Mouse (Mus musculus): ENCODE measurements around the gene Klk1b4. TPM values are rescaled to one million over a fixed set of nuclear protein-coding genes. Genes with fewer than 3 reads are reported as not detected.
"Not testable (repeated sequence)": the region's sequence is repeated elsewhere in the genome, so short reads cannot be mapped to it uniquely, and the experiment has no call there.

The Klk1b4 gene
- not detected for total RNA-seq (2021)
- long read RNA-seq, result 0 reads

DNA sequence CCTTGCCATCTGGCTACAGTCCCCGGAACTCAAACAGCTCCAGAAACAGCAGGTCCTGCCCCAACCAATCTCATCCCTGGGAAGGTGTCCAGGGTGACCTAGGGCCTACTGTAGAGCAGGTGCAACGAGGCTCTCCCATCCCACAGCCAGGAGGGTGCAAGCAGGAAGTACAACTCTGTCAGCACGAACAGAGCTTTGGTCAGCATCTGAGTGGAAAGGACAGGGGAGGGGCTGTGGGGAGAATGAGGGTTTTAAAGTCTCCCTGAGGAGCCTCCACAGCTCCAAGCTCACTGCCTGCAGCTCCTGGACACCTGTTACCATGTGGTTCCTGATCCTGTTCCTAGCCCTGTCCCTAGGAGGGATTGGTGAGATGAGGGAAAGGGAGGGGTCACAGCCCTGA lies at the start of gene Klk1b4:
Gene Klk1b4 (plus strand): TSS at position 301 of the 400 bp plus-strand sequence.
- DNase-seq (ENCODE audit: low spot score in 2 of 2), result not testable (repeated sequence)

DNA sequence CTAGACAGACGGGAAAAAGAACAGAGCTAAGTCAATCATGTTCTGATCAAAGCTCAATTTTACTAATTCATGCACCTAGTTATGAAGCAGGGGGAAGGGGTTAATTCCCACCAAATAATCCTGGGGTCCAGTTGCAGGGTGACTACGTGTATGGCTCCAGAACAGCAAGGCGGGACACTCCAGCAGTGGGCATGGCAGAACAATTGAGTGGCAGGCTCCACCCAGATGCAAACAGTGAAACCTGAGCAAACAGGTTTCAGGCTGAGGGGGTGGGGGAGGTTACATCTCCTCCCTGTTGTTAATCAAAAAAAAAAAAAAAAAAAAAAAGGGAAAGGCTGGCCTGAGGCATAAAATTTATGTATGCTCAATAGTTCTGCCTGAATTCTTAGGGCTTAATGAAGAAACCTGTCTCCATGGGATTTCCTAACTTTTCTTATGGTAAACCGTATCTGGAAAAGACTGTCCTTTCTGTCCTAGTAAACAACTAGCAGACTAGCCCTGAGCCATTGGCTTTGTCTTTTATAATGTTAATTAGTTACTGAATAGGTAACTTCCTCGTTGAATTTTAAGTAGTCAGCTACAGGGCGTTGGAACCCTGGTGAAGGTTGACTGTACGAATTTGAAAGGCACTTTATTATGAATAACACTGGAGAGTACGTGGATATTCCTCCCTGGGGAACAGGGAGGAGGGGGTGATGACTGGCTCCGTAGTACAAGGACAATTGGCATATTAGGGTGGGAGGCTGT lies 27.8 kb upstream of the Klk1b4 start:
- DNase-seq (ENCODE audit: low spot score in 2 of 2), result no peak

DNA sequence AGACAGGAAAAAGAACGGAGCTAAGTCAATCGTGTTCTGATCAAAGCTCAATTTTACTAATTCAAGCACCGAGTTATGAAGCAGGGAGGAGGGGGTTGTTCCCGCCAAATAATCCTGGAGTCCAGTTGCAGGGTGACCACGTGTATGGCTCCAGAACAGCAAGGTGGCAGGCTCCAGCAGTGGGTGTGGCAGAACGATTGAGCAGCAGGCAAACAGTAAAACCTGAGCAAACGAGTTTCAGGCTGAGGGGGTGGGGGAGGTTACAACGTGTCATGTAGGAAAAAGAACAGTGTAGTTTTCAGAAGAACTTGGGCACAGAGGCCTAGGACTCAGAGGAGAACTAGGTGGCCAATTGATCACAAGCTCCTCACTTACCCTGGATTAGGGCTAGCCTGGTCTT lies 20.7 kb upstream of the Klk1b4 start:
- DNase-seq (ENCODE audit: low spot score in 2 of 2), result not testable (repeated sequence)

DNA sequence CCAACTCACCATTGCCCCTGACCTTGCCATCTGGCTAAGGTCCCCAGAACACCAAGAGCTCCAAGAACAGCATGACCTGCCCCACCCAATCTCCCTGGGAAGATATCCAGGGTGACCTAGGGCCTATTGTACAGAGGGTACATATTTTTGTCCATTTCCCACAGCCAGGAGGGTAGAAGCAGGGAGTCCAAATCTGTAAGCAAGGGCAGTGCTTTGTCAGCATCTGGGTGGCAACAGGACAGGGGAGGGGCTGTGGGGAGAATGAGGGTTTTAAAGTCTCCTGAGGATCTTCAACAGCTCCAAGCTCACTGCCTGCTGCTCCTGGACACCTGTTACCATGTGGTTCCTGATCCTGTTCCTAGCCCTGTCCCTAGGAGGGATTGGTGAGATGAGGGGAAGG lies 19.3 kb upstream of the Klk1b4 start, which contains the start of gene Klk1b24:
Gene Klk1b24 (plus strand): TSS at position 301 of the 400 bp plus-strand sequence.
- not testable (repeated sequence) for DNase-seq (ENCODE audit: low spot score in 2 of 2)

DNA sequence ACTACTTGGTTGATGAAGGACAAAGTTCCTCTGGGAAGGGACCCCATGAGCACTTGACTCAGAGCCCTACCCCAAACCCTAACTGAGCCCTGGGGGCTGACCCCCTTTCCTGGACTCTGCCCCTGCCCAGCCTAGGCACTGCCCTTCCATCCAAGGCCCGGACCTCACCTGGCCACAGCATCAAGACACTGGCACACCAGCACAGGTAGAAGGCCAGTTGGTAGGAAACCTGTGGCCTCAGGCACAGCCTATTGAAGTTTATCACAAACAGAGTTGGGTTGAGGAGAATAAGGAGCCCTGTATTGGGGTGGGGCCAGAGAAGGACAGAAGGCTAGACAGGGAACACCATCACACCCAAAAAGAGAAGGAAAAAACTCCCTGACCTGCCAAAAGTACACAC lies 13.8 kb upstream of the Klk1b4 start:
- not testable (repeated sequence) for DNase-seq (ENCODE audit: low spot score in 2 of 2)

DNA sequence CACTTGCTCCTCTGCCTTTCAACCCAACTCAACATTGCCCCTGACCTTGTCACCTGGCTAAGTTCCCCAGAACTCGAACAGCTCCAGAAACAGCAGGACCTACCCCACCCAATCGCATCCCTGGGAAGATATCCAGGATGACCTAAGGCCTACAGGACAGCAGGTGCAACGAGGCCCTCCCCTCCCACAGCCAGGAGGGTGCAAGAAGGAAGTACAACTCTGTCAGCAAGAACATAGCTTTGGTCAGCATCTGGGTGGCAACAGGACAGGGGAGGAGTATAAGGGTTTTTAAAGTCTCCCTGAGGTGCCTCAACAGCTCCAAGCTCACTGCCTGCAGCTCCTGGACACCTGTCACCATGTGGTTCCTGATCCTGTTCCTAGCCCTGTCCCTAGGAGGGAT lies 9.3 kb upstream of the Klk1b4 start, which contains the start of gene Klk1b3:
Gene Klk1b3 (plus strand): TSS at position 301 of the 400 bp plus-strand sequence.
- no peak for DNase-seq (ENCODE audit: low spot score in 2 of 2)

DNA sequence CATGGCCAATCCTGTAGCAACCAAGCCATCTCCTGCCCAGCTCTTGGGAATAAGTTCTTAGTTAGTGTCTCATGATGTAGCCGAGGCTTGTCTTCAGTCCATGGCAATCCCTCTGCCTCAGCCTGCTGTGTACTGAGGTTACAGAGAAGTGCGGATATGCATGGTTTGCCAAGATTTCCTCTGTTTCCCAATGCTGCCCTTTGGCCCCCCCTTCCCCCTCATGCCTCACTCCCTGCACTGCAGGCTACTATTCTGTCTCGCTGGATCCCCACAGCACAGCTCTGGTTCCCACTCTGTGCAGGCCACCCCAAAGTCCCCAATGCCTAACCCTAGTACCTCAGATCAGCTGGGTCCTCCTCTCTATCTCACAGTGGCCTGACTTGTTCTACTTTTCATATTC lies 1.1 kb downstream of the Klk1b4 start:
- DNase-seq (ENCODE audit: low spot score in 2 of 2), result no peak

DNA sequence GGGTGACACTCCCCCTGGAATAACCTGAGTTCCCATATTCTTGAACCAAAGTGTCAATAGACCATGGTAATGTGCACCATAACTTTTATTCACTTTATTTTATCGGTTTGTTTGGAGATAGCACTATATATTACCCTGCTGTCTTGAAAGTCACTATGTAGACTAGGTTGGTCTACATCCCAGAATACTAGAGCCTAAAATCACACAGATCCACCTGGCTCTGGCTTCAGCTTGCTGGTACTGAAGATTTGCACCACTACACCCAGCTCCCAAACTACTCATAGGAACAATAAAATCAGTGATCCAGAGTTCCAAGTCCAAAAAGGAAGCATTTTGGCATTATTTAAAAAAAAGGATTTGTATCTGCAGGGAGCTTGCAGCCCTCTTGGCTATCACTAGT lies 8.4 kb downstream of the Klk1b4 start, which contains the start of gene Klk1b5:
Gene Klk1b5 (plus strand): TSS at position 301 of the 400 bp plus-strand sequence.
- no peak for DNase-seq (ENCODE audit: low spot score in 2 of 2)

DNA sequence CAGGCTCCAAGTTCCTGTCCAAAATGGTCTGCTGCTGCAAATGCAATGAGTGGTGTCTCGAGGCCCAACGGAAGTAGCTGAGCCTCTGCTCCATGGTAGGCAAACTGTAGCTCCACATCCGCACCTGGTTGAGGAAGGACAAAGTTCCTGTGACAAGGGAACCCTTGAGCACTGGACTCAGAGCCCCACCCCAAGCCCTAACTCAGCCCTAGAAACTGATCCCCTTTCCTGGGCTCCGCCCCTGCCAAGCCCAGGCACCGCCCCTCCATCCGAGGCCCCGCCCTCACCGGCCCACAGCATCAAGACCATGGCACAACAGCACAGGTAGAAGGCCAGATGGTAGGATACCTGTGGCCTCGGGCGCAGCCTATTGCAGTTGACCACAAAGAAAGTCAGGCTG lies 14.4 kb downstream of the Klk1b4 start:
- DNase-seq (ENCODE audit: low spot score in 2 of 2), result not testable (repeated sequence)

DNA sequence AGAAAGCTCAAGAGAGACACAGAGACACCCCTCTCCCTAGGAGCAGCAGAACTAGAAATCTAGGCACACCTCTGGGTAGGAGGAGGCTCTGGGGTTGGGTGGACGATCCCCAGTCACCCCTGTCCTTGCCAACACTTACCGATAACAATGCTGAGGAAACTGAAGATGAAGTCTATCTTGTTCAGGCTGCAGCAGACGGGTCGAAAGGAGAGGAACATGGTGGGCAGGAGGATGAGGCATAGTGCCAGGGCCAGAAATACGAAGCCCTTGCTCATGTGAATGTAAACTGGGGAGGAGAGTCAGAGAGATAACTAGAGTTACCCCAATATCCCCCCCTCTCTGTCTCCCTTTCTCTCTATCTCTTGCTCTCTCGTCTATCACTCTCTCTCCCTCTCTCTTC lies 15.1 kb downstream of the Klk1b4 start:
- not testable (repeated sequence) for DNase-seq (ENCODE audit: low spot score in 2 of 2)

DNA sequence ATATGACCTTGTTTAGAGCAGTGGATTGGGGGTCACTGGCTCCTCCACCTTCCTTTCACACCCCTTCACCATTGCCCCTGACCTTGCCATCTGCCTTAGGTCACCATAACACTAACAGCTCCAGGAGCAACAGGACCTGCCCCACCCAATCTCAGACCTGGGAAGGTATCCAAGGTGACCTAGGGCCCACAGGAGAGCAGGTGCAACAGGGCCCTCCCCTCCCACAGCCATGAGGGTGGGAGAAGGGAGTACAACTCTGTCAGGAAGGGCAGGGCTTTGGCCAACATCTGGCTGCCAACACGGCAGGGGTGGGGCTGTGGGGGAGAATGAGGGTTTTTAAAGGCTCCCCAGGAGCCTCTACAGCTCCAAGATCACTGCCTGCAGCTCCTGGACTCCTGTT lies 17.8 kb downstream of the Klk1b4 start, which contains the start of gene Klk1:
Gene Klk1 (plus strand): TSS at position 285 of the 400 bp plus-strand sequence.
- no peak for DNase-seq (ENCODE audit: low spot score in 2 of 2)

DNA sequence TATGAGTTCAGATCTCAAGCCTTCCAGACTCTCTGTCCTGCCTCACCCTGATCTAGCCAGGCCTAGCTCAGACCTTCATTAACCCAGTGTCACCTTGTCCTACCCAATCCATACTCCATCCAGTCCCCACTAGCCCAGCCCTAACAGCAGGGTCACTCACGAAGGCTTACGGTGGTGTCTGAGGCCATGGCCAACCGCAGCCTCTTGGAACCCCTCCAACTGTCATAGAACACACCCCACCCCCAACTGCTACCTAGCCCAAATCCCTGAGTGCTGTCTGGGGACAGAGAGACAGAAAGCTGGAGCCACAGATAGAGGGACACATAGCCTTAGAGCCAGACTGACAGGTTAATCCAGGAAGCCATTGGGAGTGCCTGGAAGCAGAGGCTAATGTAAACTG lies 28.7 kb downstream of the Klk1b4 start, which contains the start of gene Gm36864:
Gene Gm36864 (plus strand): TSS at position 269 of the 400 bp plus-strand sequence.
- no peak for DNase-seq (ENCODE audit: low spot score in 2 of 2)

DNA sequence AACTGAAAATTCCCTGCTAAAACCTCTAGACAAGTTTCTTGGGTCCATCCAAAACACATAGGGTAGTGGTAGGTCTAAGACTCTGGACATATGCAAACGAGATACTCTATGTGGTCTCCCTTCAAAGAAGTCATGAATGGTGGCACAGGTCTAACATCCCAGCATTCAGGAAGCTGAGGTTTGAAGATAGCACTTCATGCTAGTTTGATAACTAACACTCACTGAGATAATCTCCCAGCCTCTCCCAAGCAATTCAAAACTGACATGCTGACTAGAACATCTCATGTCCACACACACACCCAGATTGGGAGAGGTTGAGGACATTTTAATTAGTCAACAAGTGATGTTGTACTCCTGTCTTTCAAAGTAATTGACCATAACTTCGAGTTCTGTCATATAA lies 32.7 kb downstream of the Klk1b4 start:
- no peak for DNase-seq (ENCODE audit: low spot score in 2 of 2)

DNA sequence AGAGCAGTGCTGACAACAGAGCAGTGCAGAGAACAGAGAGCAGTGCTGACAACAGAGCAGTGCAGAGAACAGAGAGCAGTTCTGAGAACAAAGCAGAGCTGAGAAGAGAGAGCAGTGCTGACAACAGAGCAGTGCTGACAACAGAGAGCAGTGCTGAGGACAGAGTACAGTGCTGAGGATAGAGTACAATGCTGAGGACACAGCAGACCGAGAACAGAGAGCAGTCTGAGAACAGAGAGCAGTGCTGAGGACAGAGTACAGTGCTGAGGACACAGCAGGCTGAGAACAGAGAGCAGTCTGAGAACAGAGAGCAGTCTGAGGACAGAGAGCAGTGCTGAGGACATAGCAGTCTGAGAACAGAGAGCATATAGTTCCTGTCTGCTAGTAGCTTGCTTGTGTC lies 33.5 kb downstream of the Klk1b4 start:
- DNase-seq (ENCODE audit: low spot score in 2 of 2), result no peak

DNA sequence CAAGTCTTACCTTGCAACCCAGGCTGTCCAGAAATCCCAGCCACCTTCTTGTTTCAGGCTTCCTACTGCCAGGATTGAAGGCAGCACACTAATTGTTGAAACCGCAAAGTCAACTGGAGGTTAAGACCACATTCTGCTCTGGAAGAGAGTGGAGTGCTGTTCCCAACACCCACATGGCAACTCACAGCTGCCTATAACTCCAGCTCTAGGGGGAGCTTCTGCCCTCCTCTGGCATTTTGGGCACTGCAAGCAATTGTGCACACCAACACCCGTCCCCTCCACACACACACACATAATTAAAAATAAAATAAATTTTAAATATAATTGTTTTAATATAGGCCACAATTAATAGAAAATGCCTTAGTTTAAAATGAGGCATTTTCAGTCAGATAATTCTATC lies 33.9 kb downstream of the Klk1b4 start:
- no peak for DNase-seq (ENCODE audit: low spot score in 2 of 2)

DNA sequence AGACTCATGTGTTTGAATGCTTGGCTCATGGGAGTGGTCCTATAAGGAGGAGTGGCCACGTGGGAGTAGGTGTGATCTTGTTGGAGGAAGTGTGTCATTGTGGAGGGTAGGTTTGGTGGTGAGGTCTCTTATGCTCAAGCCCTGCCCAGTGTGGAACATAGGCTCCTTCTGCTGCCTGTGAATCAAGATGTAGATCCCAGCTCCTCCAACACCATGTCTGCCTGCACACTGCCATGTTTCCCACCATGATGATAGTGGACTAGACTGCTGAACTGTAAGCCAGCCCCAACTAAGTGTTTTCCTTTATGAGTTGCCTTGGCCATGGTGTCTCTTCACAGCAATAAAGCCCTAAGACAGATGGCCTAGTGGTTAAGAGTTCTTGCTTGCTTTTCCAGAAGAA lies 36.8 kb downstream of the Klk1b4 start:
- DNase-seq (ENCODE audit: low spot score in 2 of 2), result no peak

DNA sequence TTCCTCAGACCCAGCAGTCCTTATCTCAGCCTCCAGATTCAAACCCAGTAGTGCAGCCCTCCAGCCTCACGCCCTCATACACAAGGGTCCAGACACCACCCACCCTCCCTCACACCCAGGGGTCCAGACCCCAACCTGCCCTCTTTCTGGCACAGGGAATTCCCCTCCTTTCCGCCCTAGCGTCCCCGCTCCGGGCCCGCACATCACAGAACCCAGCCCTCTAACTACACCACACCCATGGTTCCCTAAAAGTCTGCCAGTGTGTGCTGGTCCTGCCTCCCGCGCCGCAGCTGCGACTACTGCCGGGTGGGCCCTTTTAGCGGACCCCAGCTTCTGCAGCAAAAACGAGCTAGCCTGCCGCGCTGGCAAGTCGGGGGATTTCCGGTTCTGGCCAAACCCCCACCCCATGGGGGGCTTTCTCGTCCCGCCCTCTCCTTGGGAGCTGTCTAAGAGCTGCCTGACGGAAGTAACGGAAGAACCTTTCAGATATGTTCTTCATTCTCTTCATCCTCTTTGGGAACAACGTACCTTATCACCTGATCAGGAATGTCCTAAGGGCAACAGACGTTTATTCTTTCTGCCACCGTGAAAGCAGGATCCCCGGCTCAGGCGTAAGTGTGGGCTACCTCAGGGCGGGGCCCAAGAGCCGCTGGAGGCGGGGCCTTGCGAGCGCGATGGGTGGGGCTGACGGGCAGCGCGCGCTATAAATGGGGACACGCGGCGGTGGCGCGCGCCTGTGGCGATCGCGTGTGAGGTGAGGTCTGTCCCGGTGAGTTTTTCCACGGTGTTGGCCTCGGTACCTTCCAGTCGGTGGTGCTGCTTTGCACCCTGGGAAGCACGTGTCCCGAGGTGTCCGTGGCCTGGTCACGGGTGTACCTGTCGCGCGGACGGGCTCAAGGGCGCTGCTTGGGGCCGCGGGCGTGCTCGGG lies 39.1 kb downstream of the Klk1b4 start, which contains the start of the genes 1700028J19Rik and 2410002F23Rik:
Gene 1700028J19Rik (minus strand): TSS at position 641 of the 929 bp plus-strand sequence.
Gene 2410002F23Rik (plus strand): TSS at position 668 of the 929 bp plus-strand sequence.
- peak; percentile 87 to 94 for DNase-seq (ENCODE audit: low spot score in 2 of 2)

DNA sequence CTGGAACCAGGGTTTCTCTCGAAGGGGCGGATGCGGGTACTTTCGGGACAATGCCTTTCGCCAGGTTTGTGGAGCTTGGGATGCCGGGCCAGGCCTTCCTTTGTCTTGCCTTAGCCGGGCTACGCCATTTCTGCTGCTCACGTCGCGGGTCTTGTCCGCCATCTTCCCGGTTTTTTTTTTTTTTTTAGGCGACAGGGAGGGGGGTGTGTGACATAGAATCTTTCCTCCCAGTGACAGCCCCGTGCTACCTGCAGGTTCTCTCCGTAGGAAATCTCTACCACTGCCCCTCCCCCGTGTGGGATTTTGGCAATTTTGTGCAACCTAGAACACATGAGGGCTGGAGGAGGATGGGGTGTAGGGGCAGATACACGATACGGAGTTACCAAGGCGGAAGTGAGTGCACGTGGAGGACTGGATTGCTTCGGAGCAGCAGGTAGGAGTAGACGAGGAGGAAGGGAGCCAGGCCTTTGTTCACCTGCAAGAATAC lies 39.8 kb downstream of the Klk1b4 start:
- DNase-seq (ENCODE audit: low spot score in 2 of 2), result peak in 1 of 2 experiments; percentile 48

DNA sequence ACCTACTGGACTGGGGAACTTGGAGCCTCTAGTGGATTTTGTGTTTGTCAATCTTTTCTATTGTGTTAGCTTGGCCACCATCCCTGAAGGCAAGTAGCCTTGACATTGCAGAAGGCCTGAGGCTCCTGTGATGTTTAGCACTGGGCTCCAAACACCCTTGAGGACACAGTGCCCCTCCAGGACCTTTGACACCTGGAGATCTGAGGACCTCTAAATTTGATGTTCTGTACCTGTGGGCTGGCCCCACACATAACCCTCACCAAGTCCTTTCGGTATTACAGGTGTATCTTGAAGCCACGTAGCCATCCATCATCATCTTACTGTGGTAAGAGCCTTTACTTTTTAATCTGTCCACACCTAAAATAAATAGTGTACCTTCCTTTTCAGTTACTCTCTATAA lies 40.7 kb downstream of the Klk1b4 start:
- no peak for DNase-seq (ENCODE audit: low spot score in 2 of 2)

DNA sequence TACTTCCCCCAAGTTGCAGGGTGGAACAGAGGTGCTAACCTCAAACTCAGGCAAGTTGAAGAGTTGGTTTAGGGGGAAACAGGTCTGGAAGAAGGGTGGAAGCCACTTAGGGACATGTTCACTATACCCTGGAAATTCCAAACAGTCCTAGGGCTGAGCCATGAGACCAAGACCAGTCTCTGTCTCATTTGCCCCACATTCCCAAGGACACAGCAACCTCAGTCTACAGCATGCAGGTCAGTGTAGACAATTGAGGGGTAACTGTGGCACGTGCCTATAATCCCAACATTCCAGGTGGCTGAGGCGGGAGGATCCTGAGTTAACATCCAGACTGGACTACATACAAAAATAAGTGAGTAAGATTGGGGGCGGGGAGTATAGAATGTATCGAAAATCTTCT lies 42.0 kb downstream of the Klk1b4 start:
- no peak for DNase-seq (ENCODE audit: low spot score in 2 of 2)

DNA sequence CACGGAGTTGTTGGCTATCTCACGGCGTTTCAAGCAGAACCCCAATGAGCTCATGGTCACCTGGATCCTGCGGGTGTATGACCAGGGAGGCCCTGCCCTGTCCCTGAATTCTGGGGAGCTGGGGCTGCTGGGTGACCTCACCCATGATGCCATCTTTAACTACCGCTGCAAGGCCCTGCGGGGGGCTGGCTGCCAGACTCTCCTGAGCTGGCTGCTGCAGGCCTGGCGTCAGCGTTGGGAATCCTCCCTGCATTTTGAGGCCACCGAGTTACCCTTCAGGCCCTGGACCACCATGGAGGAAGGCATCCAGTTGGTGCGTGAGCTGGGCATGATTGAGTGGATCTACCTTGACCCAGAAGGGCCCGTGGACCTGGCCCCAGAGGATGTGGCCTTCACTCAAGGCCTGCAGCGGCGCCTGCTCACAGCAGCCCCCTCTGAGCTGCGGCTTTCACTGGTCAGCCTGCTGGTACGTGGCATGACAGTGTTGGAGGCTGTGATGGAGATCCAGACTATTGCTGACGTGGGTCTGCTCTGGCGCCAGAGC lies 43.6 kb downstream of the Klk1b4 start:
- not testable (repeated sequence) for DNase-seq (ENCODE audit: low spot score in 2 of 2)
